Mouse (Mus musculus): ENCODE results near the gene Gda.

- TF ChIP-seq POLR2A (IDR thresholded peaks at IDR 0.05; ENCODE audit: extremely low read depth, insufficient read depth, low read length) (no peak), CTCF (IDR thresholded peaks at IDR 0.05; ENCODE audit: extremely low read depth, insufficient read depth, low read length) (no peak)
Measured at GRCm38 (mm10) chr19:21390904-21391303, 82.3 kb downstream of the Gda start.

All from cortical plate, adult 2 months (tissue).